Mouse (Mus musculus) small intestine, adult 2 months (tissue): ENCODE measurements around the gene Agap1. TPM values are rescaled to one million over a fixed set of nuclear protein-coding genes. Genes with fewer than 3 reads are reported as not detected.

Experiments
- H3K27ac ChIP-seq: fragments of 200-500 bp; 2 replicates; pipeline ENCODE4 v1.5.1; 2012; ENCODE audit warnings: low read depth, low read length, control low read depth, inconsistent platforms; ENCODE audit not compliant: insufficient read depth
- H3K27me3 ChIP-seq: fragments of 200-500 bp; 2 replicates; pipeline ENCODE4 v1.6.1; 2012; ENCODE audit warnings: mild to moderate bottlenecking, moderate library complexity, low read length, inconsistent platforms; ENCODE audit not compliant: control insufficient read depth, insufficient read depth
- H3K36me3 ChIP-seq: fragments of 200-500 bp; 2 replicates; pipeline ENCODE4 v1.6.1; 2012; ENCODE audit warnings: mild to moderate bottlenecking, low read length, control low read depth, inconsistent platforms; ENCODE audit not compliant: control insufficient read depth, insufficient read depth
- H3K4me1 ChIP-seq: fragments of 200-500 bp; 2 replicates; pipeline ENCODE4 v1.6.1; 2012; ENCODE audit warnings: low read length, inconsistent platforms, mixed read lengths; ENCODE audit not compliant: control insufficient read depth, insufficient read depth, insufficient read length
- H3K4me3 ChIP-seq: fragments of 200-500 bp; 2 replicates; pipeline ENCODE4 v1.5.1; 2012; ENCODE audit warnings: low read depth, mild to moderate bottlenecking, control low read depth, inconsistent platforms, low read length, moderate library complexity
- CTCF ChIP-seq: fragments of 200-500 bp; IDR thresholded peaks from 2 replicates; pipeline ENCODE4 v1.5.1; 2012; ENCODE audit warnings: low read depth, mild to moderate bottlenecking, control low read depth, inconsistent platforms, low read length, moderate library complexity, mixed read lengths; ENCODE audit not compliant: insufficient replicate concordance, insufficient read length; ENCODE audit errors: extremely low read depth
- POLR2A ChIP-seq: fragments of 200-500 bp; IDR thresholded peaks from 2 replicates; pipeline ENCODE4 v1.6.1; 2012; ENCODE audit warnings: low read depth, mild to moderate bottlenecking, control low read depth, inconsistent platforms, low read length, moderate library complexity
- WGBS: fragments of 180-500 bp; shearing (Covaris S2); methylation state at CpG from one replicate; pipeline ENCODE4 v1.1.7; 2018; 5-methylcytosine and 5-hydroxymethylcytosine counted together
- polyA plus RNA-seq: library from polyadenylated mRNA; depleted of rRNA; stranded (reverse); fragments of >200 nt; gene quantifications from 2 replicates; pipeline ENCODE4 v1.2.3, GENCODE M21; 2012

Gene Agap1
- polyA plus RNA-seq, 1 experiment = 27.8 TPM

DNA sequence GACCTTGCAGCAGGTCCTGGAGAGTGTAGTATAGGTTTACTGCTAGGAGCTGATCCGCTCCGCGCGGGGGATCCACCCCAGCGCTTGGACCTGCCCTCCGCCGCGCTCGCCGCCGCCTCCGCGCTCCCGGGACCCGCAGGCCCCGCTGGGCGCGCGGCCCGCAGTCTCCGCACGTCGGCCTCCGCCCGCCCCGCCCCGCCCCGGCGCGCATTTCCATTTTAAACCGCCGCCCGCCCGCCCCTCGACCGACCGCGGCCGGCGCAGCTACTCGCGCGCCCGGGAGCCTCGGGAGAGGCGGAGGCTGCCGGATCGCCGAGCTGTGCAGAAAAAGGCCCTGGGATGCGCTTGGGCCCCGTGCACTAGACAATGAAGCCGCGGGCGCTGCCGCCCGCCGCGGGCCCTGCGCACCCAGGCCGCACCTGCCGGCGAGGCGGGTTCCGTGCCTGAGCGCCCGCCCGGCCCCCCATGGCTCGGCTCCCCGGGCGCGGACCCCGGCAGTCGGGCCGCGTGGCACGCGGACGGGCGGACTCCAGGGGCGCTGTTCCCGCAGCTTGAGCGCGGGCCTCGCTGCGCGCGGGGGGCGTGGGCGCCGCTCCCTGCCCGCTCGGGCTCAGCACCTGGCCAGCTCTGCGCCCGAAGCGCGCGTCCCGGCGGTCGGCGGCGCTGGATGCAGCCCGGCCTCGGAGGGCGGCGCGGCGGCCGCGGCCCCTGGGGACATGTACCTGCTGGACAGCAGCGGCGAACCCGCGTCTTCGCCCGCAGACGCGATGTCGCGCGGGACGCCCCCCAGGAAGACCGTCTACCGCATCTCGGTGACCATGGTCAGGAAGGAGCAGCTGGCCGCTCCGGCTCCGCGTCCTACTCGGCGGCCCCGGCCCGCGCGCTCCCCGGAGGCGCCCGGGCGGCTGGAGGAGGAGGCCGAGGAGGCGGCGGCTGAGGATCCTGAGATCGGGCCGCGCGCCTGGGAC lies 125.7 kb downstream of the Agap1 start:
- Histone ChIP-seq H3K27ac (no peak overlapping the region), H3K4me1 (peaks cover 11% of the 10 kb centered on the region), H3K27me3 (no peaks in the 10 kb centered on the region), H3K4me3 (peak overlapping the region; percentile 67), H3K36me3 (no peaks in the 10 kb centered on the region)
- under 1% methylated on average over 145 of the region's 146 CpGs for WGBS
- no peak for TF ChIP-seq POLR2A
- no peak for TF ChIP-seq CTCF

DNA sequence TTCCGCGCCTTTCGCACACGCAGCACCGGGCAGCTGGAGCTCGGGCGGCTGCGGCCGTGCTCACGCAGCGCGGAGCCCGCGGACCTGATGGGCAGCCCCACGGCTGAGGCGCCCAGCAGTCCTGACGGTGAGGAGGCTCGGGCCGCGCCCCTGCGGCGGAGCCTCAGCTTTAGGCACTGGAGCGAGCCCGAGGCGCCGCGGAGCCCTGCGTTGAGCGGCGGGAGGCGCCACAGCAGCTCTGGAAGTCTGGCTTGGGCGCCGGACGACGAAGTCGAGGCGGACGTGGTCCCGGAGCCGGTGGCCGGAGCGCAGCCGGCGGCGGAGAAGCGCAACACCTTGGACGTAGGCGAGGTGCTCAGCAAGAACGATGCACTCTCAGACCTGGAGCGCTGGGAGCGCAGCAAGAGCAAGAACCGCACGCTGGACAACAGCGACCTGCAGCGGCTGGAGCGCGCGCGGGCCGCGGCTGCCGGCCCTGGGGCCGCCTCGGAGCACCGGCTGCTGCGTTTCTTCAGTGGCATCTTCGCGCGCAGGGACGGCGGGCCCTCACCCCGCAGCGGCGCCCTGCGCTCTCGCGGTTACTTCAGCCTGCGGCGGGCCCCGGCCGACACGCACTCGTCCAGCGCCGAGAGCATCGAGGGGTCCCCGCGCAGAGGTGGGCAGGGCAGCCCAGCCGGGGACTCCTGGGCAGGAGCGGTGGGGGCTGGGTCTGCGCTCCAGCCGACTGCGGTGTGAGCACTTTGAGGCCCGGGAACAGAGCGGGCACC lies 126.6 kb downstream of the Agap1 start:
- no peaks in the 10 kb centered on the region for H3K36me3 ChIP-seq
- no peak for TF ChIP-seq POLR2A
- TF ChIP-seq CTCF = peak; percentile 34; the same call in 1 of the 2 replicates
- peaks cover 7% of the 10 kb centered on the region for H3K4me1 ChIP-seq
- H3K27me3 ChIP-seq = no peaks in the 10 kb centered on the region
- peak overlapping the region; percentile 67 for H3K4me3 ChIP-seq
- WGBS = 3% methylated on average over 95 of the region's 95 CpGs
- no peak overlapping the region for H3K27ac ChIP-seq

DNA sequence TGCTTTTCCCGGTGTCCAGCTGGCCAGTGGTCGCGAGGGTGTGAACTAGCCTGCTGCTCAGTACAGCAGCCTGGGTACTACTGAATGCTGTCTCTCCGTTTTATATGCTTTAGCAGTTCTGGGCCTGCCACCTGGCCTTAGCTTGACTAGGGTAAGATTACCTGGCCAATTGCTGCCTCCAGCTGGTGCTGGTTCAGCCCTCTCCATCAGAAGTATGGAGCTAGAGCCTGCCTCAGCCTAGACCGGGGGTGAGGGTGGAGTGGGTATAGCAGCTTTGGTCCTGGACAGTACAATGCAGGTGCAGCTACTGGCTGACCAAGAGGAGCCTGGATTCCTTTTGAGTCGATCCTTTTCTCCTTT lies 127.1 kb downstream of the Agap1 start:
- Histone ChIP-seq H3K4me3 (peak overlapping the region; percentile 67), H3K27me3 (no peaks in the 10 kb centered on the region), H3K4me1 (peaks cover 7% of the 10 kb centered on the region), H3K27ac (no peak overlapping the region), H3K36me3 (no peaks in the 10 kb centered on the region)
- TF ChIP-seq CTCF = no peak
- 69% methylated on average over 6 of the region's 6 CpGs for WGBS

DNA sequence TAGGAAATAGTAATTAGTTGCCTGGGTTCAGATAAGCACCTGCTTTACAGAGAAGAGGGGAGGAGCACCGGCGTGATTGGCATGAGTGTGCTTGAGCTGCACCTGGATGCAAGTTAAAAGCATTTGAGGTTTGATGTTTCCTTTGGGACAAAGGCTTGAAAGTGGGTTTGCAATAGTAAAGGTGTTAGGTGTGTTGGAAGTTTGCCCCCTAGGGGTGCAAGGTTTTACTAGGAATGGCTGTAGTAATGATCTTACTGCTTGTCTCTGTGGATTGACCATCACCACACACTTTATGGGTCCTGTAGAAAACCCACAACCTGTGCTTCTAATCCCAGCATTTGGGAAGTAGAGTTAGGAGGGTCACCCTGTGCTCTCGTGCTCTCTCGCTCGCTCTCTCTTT lies 128.8 kb downstream of the Agap1 start:
- Histone ChIP-seq H3K4me3 (no peak overlapping the region), H3K27me3 (no peaks in the 10 kb centered on the region), H3K36me3 (no peaks in the 10 kb centered on the region), H3K27ac (no peak overlapping the region), H3K4me1 (peaks cover 7% of the 10 kb centered on the region)
- no peak for TF ChIP-seq CTCF
- no peak for TF ChIP-seq POLR2A
- 70% methylated on average over 5 of the region's 5 CpGs for WGBS

DNA sequence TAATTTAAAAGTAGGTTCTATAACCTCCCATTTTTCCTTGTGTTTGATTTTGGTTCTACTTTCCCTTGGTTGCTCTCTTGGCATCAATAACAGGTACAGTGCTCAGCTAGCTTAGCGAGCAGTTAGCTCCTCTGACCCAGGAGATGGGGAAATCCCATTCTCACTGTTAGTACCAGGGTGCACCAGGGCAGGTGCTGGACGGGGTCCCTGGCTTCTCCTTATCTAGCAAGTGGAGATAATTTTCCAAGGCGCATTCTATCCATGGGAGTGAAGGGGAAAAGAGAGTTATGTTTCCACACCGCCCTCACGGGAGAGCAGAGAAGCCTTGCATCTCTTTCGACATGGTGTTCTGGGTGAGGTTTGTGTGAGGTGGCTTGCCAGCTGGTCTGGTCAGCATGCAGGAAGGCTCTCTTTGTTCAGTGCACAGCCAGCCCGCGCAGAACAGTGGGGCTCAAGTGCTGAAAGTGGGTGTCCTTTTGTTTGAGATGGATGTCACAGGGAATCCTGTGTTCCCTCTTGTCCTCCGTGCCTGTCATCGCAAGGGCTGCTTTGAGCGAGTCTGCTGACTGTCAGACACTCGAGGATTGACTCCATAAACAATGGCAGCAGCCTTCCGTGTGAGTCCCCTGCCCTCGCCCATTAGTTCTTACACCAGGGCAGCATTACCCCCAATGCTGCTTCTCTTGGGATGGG lies 132.5 kb downstream of the Agap1 start:
- Histone ChIP-seq H3K4me1 (no peaks in the 10 kb centered on the region; the same call in 1 of the 2 replicates), H3K27me3 (no peaks in the 10 kb centered on the region), H3K36me3 (no peaks in the 10 kb centered on the region), H3K27ac (no peak overlapping the region), H3K4me3 (no peak overlapping the region)
- WGBS = 60% methylated on average over 14 of the region's 14 CpGs
- no peak for TF ChIP-seq POLR2A
- no peak for TF ChIP-seq CTCF

DNA sequence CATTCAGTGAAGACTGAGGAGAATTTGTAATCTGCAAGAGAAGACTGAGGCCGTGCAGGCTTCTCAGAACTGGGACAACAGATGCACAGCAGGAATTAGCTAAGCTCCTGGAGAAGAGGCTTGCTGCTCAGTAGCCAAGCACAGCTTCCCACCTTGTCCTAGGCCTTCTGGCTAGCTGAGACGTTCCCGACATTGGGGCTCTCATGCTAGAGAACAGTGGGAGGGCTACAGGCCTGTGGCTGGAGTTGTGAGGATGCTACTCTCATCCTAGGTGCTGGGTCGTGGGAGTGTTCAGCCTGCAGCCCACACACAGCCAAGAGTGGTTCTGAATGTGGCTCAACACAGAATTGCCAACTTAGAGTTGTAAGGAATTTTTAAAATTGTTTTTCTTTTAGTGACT lies 133.5 kb downstream of the Agap1 start:
- Histone ChIP-seq H3K4me1 (no peaks in the 10 kb centered on the region; the same call in 1 of the 2 replicates), H3K27ac (no peak overlapping the region), H3K27me3 (no peaks in the 10 kb centered on the region), H3K4me3 (no peak overlapping the region), H3K36me3 (no peaks in the 10 kb centered on the region)
- 82% methylated on average over 4 of the region's 4 CpGs for WGBS
- TF ChIP-seq POLR2A (no peak), CTCF (no peak)
